Mouse (Mus musculus): ENCODE data around the gene Abca17. TPM values are rescaled to one million over a fixed set of nuclear protein-coding genes. Genes with fewer than 3 reads are reported as not detected.
A peak's percentile ranks its signal among the peaks of the same experiment; 100 is the strongest.

Abca17 gene
- polyA plus RNA-seq, 2 experiments, result 0.04 TPM; not detected in 1

DNA sequence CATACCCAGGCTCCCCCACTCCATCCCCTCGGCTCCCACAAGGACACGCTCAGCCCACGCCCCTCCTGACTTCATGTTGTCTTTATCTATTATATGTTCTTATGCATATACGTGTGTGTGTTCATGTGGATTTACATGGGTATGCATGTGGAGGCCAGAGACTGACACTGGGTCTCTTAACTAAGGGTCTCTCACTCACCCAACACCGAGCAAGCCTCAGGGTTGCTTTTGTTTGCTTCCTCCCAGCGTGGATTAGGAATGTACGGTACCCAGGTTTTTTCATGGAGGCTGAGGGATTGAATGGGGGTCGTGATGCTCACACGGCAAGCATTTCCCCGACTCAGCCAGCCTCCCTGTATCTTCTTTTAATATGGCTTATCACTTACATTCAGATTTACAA lies 25.8 kb downstream of the Abca17 start:
- DNase-seq (ENCODE audit: low read depth in 3 of 3, low spot score in 3 of 3) (no peak), ATAC-seq (ENCODE audit: insufficient read depth) (no peak)
- no peak overlapping the region for H3K9ac ChIP-seq (replicated peaks)
- H3K36me3 ChIP-seq (replicated peaks; ENCODE audit: control insufficient read depth, insufficient read depth, low read depth), result no peaks in the 10 kb centered on the region
- H3K4me1 ChIP-seq (replicated peaks; ENCODE audit: control insufficient read depth in 2 of 2, insufficient read depth in 2 of 2, low read length in 1 of 2), result no peaks in the 10 kb centered on the region
- H3K9me3 ChIP-seq (ENCODE audit: control insufficient read depth, low read length), result no peaks in the 10 kb centered on the region
- no peak overlapping the region for H3K4me2 ChIP-seq (ENCODE audit: low read depth)
- TF ChIP-seq CTCF (IDR thresholded peaks at IDR 0.05; ENCODE audit: low read depth) (no peak), EP300 (IDR thresholded peaks at IDR 0.05; ENCODE audit: low read depth) (no peak)
- no peaks in the 10 kb centered on the region for H3K27me3 ChIP-seq (ENCODE audit: control insufficient read depth, insufficient read depth, low read length)
- H3K4me3 ChIP-seq (ENCODE audit: insufficient read depth in 1 of 2, low read depth in 2 of 2, low read length in 2 of 2), result no peak overlapping the region
- no peak overlapping the region for H3K27ac ChIP-seq
- WGBS (ENCODE audit: insufficient replicate concordance), result 65% methylated on average over 10 of the region's 10 CpGs

DNA sequence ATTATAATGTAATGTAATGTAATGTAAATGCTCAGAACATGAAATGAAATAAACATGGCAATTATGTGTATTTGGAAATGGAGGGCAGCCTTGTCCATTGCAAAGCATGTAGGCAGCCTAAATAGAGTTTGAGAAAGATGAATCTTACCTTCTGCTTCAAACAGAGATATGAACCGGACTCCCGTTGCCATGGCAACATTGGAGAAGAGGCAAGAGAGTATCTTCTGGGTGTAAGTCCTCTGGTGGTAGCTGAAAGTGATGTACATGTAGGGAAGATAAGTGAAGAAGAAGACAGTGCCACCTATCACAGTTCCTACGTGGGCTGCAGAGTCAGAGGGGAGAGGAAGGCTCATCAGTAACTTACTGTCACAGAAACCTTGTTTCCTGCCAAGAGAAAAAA lies 30.0 kb downstream of the Abca17 start:
- H3K4me3 ChIP-seq (ENCODE audit: insufficient read depth in 1 of 2, low read depth in 2 of 2, low read length in 2 of 2), result no peak overlapping the region
- H3K27ac ChIP-seq, result no peak overlapping the region
- H3K27me3 ChIP-seq (ENCODE audit: control insufficient read depth, insufficient read depth, low read length), result no peaks in the 10 kb centered on the region
- ATAC-seq (ENCODE audit: insufficient read depth) (no peak), DNase-seq (ENCODE audit: low read depth in 3 of 3, low spot score in 3 of 3) (no peak)
- H3K9ac ChIP-seq (replicated peaks), result no peak overlapping the region
- whole genome bisulfite sequencing (ENCODE audit: insufficient replicate concordance), result 72% methylated on average over 3 of the region's 3 CpGs
- no peaks in the 10 kb centered on the region for H3K36me3 ChIP-seq (replicated peaks; ENCODE audit: control insufficient read depth, insufficient read depth, low read depth)
- no peaks in the 10 kb centered on the region for H3K9me3 ChIP-seq (ENCODE audit: control insufficient read depth, low read length)
- H3K4me1 ChIP-seq (replicated peaks; ENCODE audit: control insufficient read depth in 2 of 2, insufficient read depth in 2 of 2, low read length in 1 of 2), result no peaks in the 10 kb centered on the region
- no peak overlapping the region for H3K4me2 ChIP-seq (ENCODE audit: low read depth)
- TF ChIP-seq CTCF (IDR thresholded peaks at IDR 0.05; ENCODE audit: low read depth), result no peak
- no peak for TF ChIP-seq EP300 (IDR thresholded peaks at IDR 0.05; ENCODE audit: low read depth)

DNA sequence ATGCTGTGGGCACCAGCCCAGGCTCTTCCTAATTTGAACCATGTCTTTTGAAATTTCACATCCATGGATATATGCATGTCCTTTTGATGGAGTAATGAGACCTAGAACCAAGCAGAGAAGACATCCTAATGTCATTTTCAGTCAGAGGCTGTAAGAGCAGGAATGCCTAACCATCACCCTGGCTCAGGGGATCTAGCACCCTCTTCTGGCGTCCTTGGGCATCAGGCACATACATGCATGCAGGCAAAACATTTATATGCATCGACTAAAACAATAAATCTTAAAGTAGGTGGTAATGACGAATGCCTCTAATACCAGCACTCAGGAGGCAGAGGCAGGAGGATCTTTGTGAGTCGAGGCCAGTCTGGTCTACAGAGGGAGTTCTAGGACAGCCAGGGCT lies 43.4 kb downstream of the Abca17 start:
- Histone ChIP-seq H3K4me3 (ENCODE audit: insufficient read depth in 1 of 2, low read depth in 2 of 2, low read length in 2 of 2) (no peak overlapping the region), H3K4me2 (ENCODE audit: low read depth) (no peak overlapping the region), H3K4me1 (replicated peaks; ENCODE audit: control insufficient read depth in 2 of 2, insufficient read depth in 2 of 2, low read length in 1 of 2) (no peaks in the 10 kb centered on the region), H3K27me3 (ENCODE audit: control insufficient read depth, insufficient read depth, low read length) (no peaks in the 10 kb centered on the region), H3K9ac (replicated peaks) (no peak overlapping the region), H3K9me3 (ENCODE audit: control insufficient read depth, low read length) (no peaks in the 10 kb centered on the region), H3K27ac (no peak overlapping the region), H3K36me3 (replicated peaks; ENCODE audit: control insufficient read depth, insufficient read depth, low read depth) (no peaks in the 10 kb centered on the region)
- peak in 1 of 3 experiments; percentile 12 for DNase-seq (ENCODE audit: low read depth in 3 of 3, low spot score in 3 of 3)
- ATAC-seq (ENCODE audit: insufficient read depth), result no peak
- TF ChIP-seq CTCF (IDR thresholded peaks at IDR 0.05; ENCODE audit: low read depth) (peak; percentile 79), EP300 (IDR thresholded peaks at IDR 0.05; ENCODE audit: low read depth) (no peak)
- WGBS (ENCODE audit: insufficient replicate concordance), result 31% methylated on average over 4 of the region's 4 CpGs

DNA sequence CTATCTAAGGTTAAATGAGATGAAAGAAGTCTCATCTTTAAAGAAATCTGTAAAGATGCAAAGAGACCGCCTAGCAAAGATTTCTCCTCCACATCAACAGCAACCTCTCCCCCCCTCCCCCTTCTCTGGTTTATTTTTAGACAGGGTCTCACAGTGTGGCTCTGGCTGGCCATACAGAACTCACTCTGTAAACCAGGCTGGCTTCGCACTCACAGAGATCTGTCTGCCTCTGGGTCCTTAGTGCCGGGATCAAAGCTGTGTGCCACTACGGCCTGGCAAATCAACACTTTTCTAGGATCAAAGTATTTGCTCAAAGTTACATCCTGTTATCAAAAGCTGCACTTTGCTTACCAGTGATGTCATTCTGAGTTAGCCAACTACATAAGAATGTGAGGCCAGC lies 50.2 kb downstream of the Abca17 start:
- Histone ChIP-seq H3K27me3 (ENCODE audit: control insufficient read depth, insufficient read depth, low read length) (no peaks in the 10 kb centered on the region), H3K4me2 (ENCODE audit: low read depth) (no peak overlapping the region), H3K36me3 (replicated peaks; ENCODE audit: control insufficient read depth, insufficient read depth, low read depth) (no peaks in the 10 kb centered on the region), H3K4me1 (replicated peaks; ENCODE audit: control insufficient read depth in 2 of 2, insufficient read depth in 2 of 2, low read length in 1 of 2) (no peaks in the 10 kb centered on the region), H3K9me3 (ENCODE audit: control insufficient read depth, low read length) (no peaks in the 10 kb centered on the region), H3K27ac (no peak overlapping the region), H3K9ac (replicated peaks) (no peak overlapping the region), H3K4me3 (ENCODE audit: insufficient read depth in 1 of 2, low read depth in 2 of 2, low read length in 2 of 2) (no peak overlapping the region)
- TF ChIP-seq EP300 (IDR thresholded peaks at IDR 0.05; ENCODE audit: low read depth) (no peak), CTCF (IDR thresholded peaks at IDR 0.05; ENCODE audit: low read depth) (no peak)
- ATAC-seq (ENCODE audit: insufficient read depth) (no peak), DNase-seq (ENCODE audit: low read depth in 3 of 3, low spot score in 3 of 3) (no peak)
- 69% methylated on average over 4 of the region's 4 CpGs for WGBS (ENCODE audit: insufficient replicate concordance)

DNA sequence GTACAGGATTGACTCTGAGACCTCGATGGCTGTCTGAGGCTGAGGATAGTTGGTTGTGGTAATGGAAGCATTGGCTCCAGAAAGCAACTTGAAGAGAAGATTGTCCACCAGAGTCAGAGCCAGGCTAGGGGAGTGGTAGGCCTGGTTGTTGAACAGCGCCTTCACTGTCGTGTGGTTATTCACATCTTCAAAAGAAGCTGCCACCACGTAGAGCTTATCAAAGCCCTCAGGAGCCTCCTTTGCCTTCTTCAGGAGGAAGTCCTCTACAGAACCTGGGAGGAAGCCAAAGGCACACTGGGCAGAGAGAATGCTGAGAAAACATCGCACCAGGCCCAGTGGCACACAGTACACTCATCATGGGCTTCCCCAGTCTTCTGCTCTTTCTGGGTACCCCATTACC lies 61.5 kb downstream of the Abca17 start:
- Histone ChIP-seq H3K36me3 (replicated peaks; ENCODE audit: control insufficient read depth, insufficient read depth, low read depth) (no peaks in the 10 kb centered on the region), H3K9me3 (ENCODE audit: control insufficient read depth, low read length) (no peaks in the 10 kb centered on the region), H3K9ac (replicated peaks) (no peak overlapping the region), H3K27me3 (ENCODE audit: control insufficient read depth, insufficient read depth, low read length) (no peaks in the 10 kb centered on the region), H3K4me1 (replicated peaks; ENCODE audit: control insufficient read depth in 2 of 2, insufficient read depth in 2 of 2, low read length in 1 of 2) (no peaks in the 10 kb centered on the region), H3K4me3 (ENCODE audit: insufficient read depth in 1 of 2, low read depth in 2 of 2, low read length in 2 of 2) (no peak overlapping the region), H3K27ac (no peak overlapping the region), H3K4me2 (ENCODE audit: low read depth) (no peak overlapping the region)
- 53% methylated on average over 5 of the region's 5 CpGs for WGBS (ENCODE audit: insufficient replicate concordance)
- ATAC-seq (ENCODE audit: insufficient read depth) (no peak), DNase-seq (ENCODE audit: low read depth in 3 of 3, low spot score in 3 of 3) (no peak)
- no peak for TF ChIP-seq EP300 (IDR thresholded peaks at IDR 0.05; ENCODE audit: low read depth)
- TF ChIP-seq CTCF (IDR thresholded peaks at IDR 0.05; ENCODE audit: low read depth), result no peak

Data from liver, embryonic 14.5 days (tissue).